Mouse (Mus musculus): Measurements from ENCODE around the gene BC005537.
A peak's percentile ranks its signal among the peaks of the same experiment; 100 is the strongest.
"Not testable (repeated sequence)": the region's sequence is repeated elsewhere in the genome, so short reads cannot be mapped to it uniquely, and the experiment has no call there.

The BC005537 gene

GRCm38 (mm10) chr13:24801308-24801921, at the start of gene BC005537:
TSS of gene BC005537 (plus strand) at chr13:24801657.
- DNase-seq = no peak

GRCm38 (mm10) chr13:24756756-24757155, 44.7 kb upstream of the BC005537 start:
- no peak for DNase-seq

- DNase-seq = no peak
Observed at GRCm38 (mm10) chr13:24757820-24758564, 43.5 kb upstream of the BC005537 start.

GRCm38 (mm10) chr13:24759451-24759850, 42.0 kb upstream of the BC005537 start:
- DNase-seq = no peak

GRCm38 (mm10) chr13:24760351-24760870, 41.0 kb upstream of the BC005537 start:
- DNase-seq = peak in 1 of 2 experiments; percentile 19

GRCm38 (mm10) chr13:24761083-24761402, 40.4 kb upstream of the BC005537 start:
- DNase-seq = no peak

- DNase-seq = peak; percentile 85 to 90
Observed at GRCm38 (mm10) chr13:24761403-24762227, 39.8 kb upstream of the BC005537 start, which contains the start of gene Gmnn. TSS of gene Gmnn (minus strand) at chr13:24761923.

- DNase-seq = no peak
Observed at GRCm38 (mm10) chr13:24762254-24762653, 39.2 kb upstream of the BC005537 start.

GRCm38 (mm10) chr13:24767809-24768208, 33.6 kb upstream of the BC005537 start:
- not testable (repeated sequence) for DNase-seq

GRCm38 (mm10) chr13:24771482-24771881, 30.0 kb upstream of the BC005537 start:
- DNase-seq = not testable (repeated sequence)

- peak; percentile 48 to 50 for DNase-seq
Observed at GRCm38 (mm10) chr13:24776146-24776844, 25.2 kb upstream of the BC005537 start.

GRCm38 (mm10) chr13:24778026-24778425, 23.4 kb upstream of the BC005537 start:
- no peak for DNase-seq

GRCm38 (mm10) chr13:24778706-24779380, 22.6 kb upstream of the BC005537 start:
- no peak for DNase-seq

GRCm38 (mm10) chr13:24781916-24782315, 19.5 kb upstream of the BC005537 start:
- no peak for DNase-seq

- peak; percentile 55 to 67 for DNase-seq
Observed at GRCm38 (mm10) chr13:24786014-24786490, 15.4 kb upstream of the BC005537 start.

- no peak for DNase-seq
Observed at GRCm38 (mm10) chr13:24787477-24787876, 14.0 kb upstream of the BC005537 start.

- no peak for DNase-seq
Observed at GRCm38 (mm10) chr13:24791349-24791748, 10.1 kb upstream of the BC005537 start.

- DNase-seq = no peak
Observed at GRCm38 (mm10) chr13:24792411-24793045, 8.9 kb upstream of the BC005537 start.

- DNase-seq = no peak
Observed at GRCm38 (mm10) chr13:24798686-24799085, 2.8 kb upstream of the BC005537 start.

- no peak for DNase-seq
Observed at GRCm38 (mm10) chr13:24799378-24799777, 2.1 kb upstream of the BC005537 start.

GRCm38 (mm10) chr13:24799925-24800673, 1.4 kb upstream of the BC005537 start:
- peak; percentile 46 to 53 for DNase-seq
